Mouse (Mus musculus) CH12.LX (cell line): Measurements from ENCODE around the gene Nmral1.

ENCODE experiments used
- JUN ChIP-seq: IDR thresholded peaks from 2 replicates; pipeline ENCODE4 v1.6.1; 2011; ENCODE audit warnings: low read depth, mild to moderate bottlenecking, low read length, improper control_type of control experiment, moderate library complexity; ENCODE audit not compliant: insufficient read depth
- POLR2A ChIP-seq: IDR thresholded peaks from 2 replicates; pipeline ENCODE4 v1.6.1; 2011; ENCODE audit warnings: low read depth, mild to moderate bottlenecking, improper control_type of control experiment, low read length

GRCm38 (mm10) chr16:4665726-4666125, 53.4 kb downstream of the Nmral1 start:
- TF ChIP-seq POLR2A (no peak), JUN (no peak)
